Mouse (Mus musculus) heart, postnatal 14 days (tissue): ENCODE data around the gene Ankdd1b. TPM values are rescaled to one million over a fixed set of nuclear protein-coding genes. Genes with fewer than 3 reads are reported as not detected.

ENCODE experiments used
- DNase-seq, 2 experiments: peaks; one replicate each; pipeline ENCODE4 v3.0.0; 2021 to 2022
- intact Hi-C: fragments of 180-260 bp; cut with DNase I; formaldehyde crosslinking; loops from one replicate; pipeline ENCODE4 v1.15.1; 2025
- total RNA-seq, 2 experiments: library from RNA; stranded (reverse); gene quantifications; 2 replicates each; pipeline ENCODE4 v1.2.3; 2021

Gene Ankdd1b
- total RNA-seq, 2 experiments from 2014 or later, result 0.24 to 0.29 TPM

DNA sequence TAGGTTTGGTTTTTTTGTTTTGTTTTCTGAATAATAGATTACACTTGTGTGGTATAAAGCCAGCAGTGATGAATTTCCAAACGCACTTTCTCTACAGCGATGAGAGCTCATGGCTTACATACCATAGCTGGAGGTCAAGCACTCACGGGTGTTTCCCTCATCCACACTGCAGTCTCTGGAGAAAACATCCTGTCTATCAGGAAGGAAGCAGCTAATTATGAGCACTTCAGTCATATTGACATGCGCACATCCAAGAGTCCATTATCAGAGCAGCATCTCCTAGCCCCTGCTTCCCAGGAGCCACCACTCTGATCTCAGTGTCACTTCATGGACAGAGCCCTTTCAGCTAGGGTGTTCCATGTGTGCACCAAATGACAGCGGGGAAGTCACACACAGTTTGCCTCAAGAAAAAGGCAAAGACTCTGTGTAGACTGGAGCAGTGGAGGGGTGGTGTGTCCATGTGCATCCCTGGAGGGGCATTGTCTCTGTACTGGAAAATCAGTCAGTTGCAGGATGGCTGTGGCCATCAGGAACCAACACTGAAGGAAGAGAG lies 53.7 kb downstream of the Ankdd1b start:
- intact Hi-C loops, result no loop called here
- DNase-seq, result no peak

DNA sequence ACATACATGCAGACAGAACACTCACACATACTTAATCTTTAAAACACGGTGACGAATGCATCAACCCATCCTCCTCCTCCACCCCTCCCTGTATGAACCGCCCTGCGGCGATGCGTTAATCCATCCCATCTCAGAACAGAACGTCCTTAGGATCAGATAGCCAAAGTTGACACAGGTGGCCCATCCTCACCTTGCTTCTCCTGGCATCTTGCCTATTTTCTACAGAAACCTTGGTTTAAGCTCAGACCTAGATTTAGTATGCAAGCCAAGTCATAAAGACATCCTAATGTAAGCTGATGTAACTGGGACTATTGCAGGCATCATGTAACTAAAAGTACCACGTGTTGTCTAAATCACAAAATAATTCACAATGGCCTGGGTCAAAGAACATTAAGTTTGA lies 54.6 kb downstream of the Ankdd1b start:
- no peak for DNase-seq
- intact Hi-C loops, result no loop called here

DNA sequence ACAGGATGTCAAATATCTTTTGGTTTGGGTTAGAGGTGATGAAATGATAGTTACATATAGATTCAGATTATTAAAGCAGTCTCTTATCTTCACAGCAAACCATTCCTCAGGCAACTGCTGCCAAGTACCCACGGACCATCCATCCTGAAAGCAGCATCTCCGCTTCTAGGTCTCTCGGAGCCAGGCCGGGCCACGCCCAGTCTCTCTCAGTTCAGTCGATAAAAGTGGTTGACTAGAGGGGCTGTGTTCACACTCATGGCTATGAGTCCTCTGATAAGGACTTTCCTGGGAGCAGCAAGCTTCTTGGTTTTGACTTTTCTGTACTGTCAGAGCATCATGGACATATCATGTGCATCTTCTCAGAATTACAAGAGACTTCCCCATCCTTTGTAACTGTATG lies 56.6 kb downstream of the Ankdd1b start:
- DNase-seq, result no peak
- intact Hi-C loops, result no loop called here

DNA sequence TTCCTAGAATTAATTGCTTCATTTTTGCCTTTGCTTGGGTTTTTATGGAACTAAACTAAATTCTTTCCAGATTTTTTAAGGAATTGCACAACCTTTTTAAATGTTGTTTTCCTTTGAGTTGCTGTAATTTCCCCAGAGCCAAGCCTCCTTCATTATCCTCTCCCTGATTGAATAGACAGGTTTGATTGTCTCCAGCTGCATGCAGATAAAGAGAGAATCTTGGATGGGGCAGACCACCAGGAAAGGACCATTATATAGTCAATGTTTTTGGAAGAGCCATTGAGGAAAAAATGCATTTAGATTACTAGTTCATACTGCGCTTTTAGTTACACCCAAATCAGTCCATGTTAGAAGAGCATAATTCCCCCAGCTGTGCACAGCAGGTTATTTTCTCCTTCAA lies 62.2 kb downstream of the Ankdd1b start:
- intact Hi-C loops, result no loop called here
- no peak for DNase-seq

DNA sequence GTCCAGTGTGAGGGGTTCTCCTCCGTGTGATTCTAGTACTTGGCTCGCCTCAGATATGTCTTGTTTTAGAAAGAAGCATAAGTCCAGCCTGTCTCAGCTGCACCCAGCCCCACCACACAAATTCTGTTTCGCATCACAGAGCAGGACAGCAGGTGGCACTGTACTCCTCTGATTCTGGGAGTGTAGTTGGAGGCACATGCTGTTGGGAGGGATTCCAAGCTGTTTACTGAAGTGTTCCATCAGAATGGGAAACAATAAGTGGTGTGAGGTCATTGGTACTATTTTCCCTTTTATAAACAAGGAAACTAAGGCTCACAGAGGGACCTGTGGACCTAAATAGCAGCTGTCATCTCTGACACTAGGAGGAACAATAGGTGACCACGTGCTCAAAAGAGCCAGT lies 64.0 kb downstream of the Ankdd1b start:
- peak; percentile 42 to 61 for DNase-seq
- intact Hi-C loops, result loop anchor here (1.0 kb wide), 1 partner anchor 186 kb away; no protein-coding TSS in a partner anchor

DNA sequence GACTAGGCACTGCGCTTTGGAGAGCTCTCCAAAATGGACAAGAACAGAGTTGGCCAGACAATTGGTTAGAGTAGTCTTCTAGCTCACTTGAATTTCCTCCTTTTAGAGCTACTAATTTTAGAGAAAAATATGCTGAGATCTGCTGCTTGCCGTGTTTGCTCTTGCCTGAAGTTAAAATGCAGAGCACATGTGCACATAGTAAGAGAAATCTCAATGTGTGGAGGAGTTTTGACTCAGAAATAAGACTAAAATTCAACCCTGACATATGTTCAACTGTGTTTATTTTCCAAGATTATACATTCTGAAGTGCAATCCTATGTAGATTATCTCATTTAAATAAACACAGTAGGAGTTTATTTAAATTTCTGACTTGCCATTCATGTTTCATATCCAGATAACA lies 65.5 kb downstream of the Ankdd1b start:
- intact Hi-C loops, result loop anchor here (2.0 kb wide), 1 partner anchor 17 kb away; the partner anchor contains the start of gene Poc5

DNA sequence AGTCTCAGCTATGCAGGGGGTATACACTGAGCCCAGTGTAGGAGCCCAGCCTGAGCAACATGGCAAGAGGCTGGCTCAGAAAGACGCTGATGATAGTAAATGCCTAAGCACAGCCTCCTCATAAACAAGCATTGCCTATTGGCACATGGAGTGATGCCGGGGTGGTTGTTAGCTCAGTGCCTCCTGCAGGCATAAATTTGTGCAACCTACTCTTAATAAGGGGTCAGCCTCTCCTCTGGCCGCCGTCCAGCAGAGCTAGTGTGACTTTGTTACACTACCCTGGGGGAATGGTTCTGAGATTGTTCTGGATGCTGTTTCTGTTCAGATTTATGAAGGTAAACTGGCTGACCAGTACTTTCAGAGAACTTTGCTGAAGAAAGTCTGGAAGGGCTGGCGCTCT lies 69.7 kb downstream of the Ankdd1b start:
- intact Hi-C loops, result no loop called here
- DNase-seq, result no peak

More for the DNA sequence above, 65.5 kb downstream of the Ankdd1b start:
- no peak for DNase-seq

DNA sequence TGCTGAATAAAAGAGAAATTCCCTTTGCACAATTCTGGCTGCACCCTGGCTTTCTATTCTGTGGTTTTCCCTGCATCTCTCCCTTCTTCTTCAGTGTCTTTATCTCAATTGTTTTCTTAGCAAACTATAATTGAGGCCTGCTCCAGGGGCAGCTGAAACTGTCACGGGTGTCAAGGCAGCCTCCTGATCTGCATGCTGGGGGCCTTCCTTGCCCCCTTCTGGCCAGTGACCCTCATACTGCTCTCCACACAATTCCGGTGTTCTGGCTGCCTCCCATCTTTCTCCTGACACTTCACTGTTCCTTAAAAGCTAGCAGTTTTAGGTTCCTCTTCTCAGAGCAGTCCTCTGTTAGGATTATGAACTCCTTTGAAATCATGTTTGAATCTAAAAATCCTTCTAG lies 81.7 kb downstream of the Ankdd1b start:
- no peak for DNase-seq
- intact Hi-C loops, result loop anchor here (2.0 kb wide), 1 partner anchor 16 kb away; no protein-coding TSS in a partner anchor

DNA sequence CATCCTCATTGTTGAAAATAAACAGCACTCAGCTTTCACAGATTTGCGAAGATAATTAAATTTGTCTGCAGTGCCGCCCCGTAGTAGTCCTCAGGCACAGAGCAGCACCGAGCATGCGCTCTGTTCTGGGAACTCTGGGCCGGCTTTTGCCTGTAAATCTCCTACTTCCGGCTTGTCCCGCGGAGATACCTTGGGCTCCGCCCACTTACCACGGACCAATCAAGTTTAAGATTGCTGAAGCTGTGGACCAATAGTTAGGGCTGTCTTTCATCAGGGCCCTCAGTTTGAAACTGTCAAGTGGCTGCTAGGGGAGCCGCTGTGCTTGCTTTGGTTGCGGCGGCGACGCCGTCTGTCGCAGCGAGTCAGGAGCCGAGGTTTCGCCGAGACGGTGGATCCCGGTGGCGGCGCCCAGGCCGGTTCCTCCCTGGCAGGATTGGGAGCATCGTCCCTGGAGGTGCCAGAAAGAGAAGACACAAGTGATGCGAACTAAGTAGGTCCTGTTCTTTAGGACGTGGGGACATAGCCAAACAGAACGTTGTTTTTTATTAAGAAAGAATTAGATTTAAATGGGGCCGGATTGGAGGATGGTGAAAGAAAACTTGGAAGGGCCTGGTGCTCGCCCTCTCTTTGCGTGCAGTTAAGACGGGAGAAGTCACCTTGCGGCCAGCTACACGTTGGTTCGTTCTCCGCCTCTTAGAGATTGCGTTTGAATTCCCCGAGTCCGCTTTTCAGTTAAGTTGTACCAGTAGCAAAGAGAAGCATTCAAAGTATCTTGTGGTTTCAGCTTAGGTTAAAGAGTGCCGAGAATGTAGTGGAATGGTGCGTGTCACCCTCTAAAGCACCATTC lies 82.7 kb downstream of the Ankdd1b start, which contains the start of gene Poc5:
Poc5 (plus strand) TSS at position 253 of the 847 bp plus-strand sequence.
- intact Hi-C loops, result loop anchor here (2.0 kb wide), 1 partner anchor 17 kb away; no protein-coding TSS in a partner anchor

DNA sequence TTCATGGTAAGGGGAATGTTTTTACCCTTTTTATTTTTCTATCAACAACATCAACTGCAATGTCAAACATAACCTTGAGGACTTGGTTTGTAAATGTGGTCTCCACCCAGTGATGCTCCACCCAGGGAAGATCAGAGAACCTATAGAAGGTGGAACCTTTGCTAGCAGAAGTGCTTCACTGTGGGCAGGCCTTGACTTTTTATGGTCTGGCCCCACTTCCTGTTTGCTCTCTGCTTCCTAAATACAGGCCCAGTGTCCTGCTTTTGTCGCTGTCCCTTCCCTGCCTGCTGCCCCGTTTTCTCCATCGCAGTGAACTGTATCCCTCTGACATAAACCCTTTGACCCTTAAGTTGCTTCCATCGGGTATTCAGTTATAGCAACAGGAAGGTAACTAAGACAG lies 93.1 kb downstream of the Ankdd1b start:
- no peak for DNase-seq
- intact Hi-C loops, result no loop called here

More for the DNA sequence above, 82.7 kb downstream of the Ankdd1b start, which contains the start of gene Poc5:
- peak; percentile 97 to 99 for DNase-seq

DNA sequence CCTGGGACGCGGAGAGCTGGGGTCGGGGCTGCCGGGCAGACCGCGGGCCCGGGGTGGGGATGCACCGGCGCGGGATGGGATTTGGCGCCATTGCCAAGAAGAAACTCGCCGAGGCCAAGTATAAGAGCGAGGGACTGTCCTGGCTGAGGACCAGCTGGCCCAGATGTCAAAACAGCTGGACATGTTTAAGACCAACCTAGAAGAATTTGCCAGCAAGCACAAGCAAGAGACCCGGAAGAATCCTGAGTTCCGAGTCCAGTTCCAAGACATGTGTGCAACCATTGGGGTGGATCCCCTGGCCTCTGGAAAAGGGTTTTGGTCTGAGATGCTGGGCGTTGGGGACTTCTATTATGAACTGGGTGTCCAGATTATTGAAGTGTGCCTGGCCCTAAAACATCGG lies 94.1 kb downstream of the Ankdd1b start:
- intact Hi-C loops, result no loop called here
- peak; percentile 34 to 43 for DNase-seq

DNA sequence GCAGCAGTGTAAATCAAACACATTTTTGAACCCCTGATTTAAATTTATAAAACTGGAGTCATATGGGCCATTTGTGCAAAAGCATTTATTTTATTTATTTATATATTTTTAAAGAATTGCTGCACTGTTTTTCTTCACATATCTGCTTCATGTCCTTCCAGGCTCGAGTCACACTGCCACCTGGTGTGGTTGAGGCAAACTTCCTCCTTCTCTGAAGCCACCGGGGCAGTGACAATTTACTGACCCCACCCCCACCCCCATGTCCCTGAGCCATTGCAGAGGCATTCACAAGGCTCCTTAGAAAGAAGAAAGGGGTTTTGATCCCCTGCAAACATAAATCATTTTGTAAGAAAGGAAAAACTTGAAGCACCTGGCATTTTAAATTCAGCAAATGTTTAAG lies 95.5 kb downstream of the Ankdd1b start:
- intact Hi-C loops, result loop anchor here (1.0 kb wide), 1 partner anchor 345 kb away; no protein-coding TSS in a partner anchor

More for the DNA sequence above, 95.5 kb downstream of the Ankdd1b start:
- DNase-seq, result peak in 1 of 2 experiments; percentile 17

Other genes starting within 250 kb of the Ankdd1b start
- 10 to 100 TPM; 12.4 to 13.8 TPM for gene Poc5, start 82.9 kb downstream of the Ankdd1b start, total RNA-seq
- gene Gm17622, start 19.5 kb upstream of the Ankdd1b start, total RNA-seq, result not detected
- 1 to 10 TPM; 5.5 to 6.4 TPM for gene Polk, start 71.4 kb upstream of the Ankdd1b start, total RNA-seq
- gene Col4a3bp, start 71.4 kb upstream of the Ankdd1b start, total RNA-seq, result 10 to 100 TPM; 39.5 to 42.2 TPM
- 10 to 100 TPM; 16.3 TPM for gene Hmgcr, start 199.7 kb upstream of the Ankdd1b start, total RNA-seq